Mouse (Mus musculus) kidney, adult 11 months (tissue): ENCODE results near the gene Sdhb.

ENCODE experiments used
- DNase-seq: peaks from one replicate; pipeline ENCODE4 v3.0.0; 2022

The Sdhb gene

GRCm38 (mm10) chr4:140949052-140949451, 12.0 kb upstream of the Sdhb start:
- no peak for DNase-seq

- no peak for DNase-seq
These were observed 11.4 kb upstream of the Sdhb start for GRCm38 (mm10) chr4:140949616-140950015.

- DNase-seq: no peak
These were observed 10.4 kb upstream of the Sdhb start for GRCm38 (mm10) chr4:140950574-140950973.

GRCm38 (mm10) chr4:140951861-140952641, 9.0 kb upstream of the Sdhb start:
- no peak for DNase-seq

GRCm38 (mm10) chr4:140957131-140957702, 3.8 kb upstream of the Sdhb start:
- no peak for DNase-seq

GRCm38 (mm10) chr4:140957725-140958124, 3.3 kb upstream of the Sdhb start:
- peak; percentile 59 for DNase-seq

GRCm38 (mm10) chr4:140958319-140958718, 2.7 kb upstream of the Sdhb start:
- no peak for DNase-seq

GRCm38 (mm10) chr4:140959128-140959679, 1.8 kb upstream of the Sdhb start:
- DNase-seq: no peak

- no peak for DNase-seq
These were observed 1.1 kb upstream of the Sdhb start for GRCm38 (mm10) chr4:140959715-140960479.

- peak; percentile 40 for DNase-seq
These were observed 634 bp downstream of the Sdhb start for GRCm38 (mm10) chr4:140961467-140962206.

- DNase-seq: peak; percentile 48
These were observed 1.4 kb downstream of the Sdhb start for GRCm38 (mm10) chr4:140962207-140962909.

GRCm38 (mm10) chr4:140962950-140963349, 1.9 kb downstream of the Sdhb start:
- DNase-seq: peak; percentile 95

- no peak for DNase-seq
These were observed 3.1 kb downstream of the Sdhb start for GRCm38 (mm10) chr4:140963941-140964597.

GRCm38 (mm10) chr4:140964620-140965019, 3.6 kb downstream of the Sdhb start:
- DNase-seq: peak; percentile 78

- no peak for DNase-seq
These were observed 6.6 kb downstream of the Sdhb start for GRCm38 (mm10) chr4:140967386-140968159.

- DNase-seq: no peak
These were observed 10.7 kb downstream of the Sdhb start for GRCm38 (mm10) chr4:140971691-140972090.

GRCm38 (mm10) chr4:140974408-140974807, 13.4 kb downstream of the Sdhb start:
- DNase-seq: no peak

- DNase-seq: no peak
These were observed 14.4 kb downstream of the Sdhb start for GRCm38 (mm10) chr4:140975356-140975755.

GRCm38 (mm10) chr4:140977278-140977677, 16.3 kb downstream of the Sdhb start:
- no peak for DNase-seq

GRCm38 (mm10) chr4:140977886-140978692, 17.1 kb downstream of the Sdhb start:
- no peak for DNase-seq
